12 mouse cellular contexts compared by ENCODE assay signal in the genomic region with DNA sequence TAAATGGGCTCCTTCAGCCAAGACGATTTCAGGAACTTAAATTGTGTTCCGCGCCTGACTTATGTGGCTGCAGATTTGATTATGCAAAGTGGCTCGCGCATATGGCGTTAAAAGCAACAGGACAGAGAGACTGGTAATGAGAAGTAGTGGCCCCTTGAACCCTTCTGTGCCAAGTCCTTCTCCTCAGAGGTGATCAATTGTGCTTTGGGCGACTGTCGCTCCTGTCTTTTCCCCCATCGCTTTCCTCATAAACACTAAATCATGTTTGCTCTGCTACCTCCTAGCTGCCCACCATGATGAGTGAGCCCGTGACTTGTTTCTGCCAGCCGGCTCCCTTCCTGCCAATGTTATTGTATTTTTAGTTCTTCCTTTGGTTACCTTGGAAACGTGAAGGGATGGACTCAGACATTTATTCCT.
DNase-seq lines count a peak whose midpoint lies in the region; ATAC-seq and TF ChIP-seq lines count a peak whose summit lies in the region.
"Had no signal": no experiment of that assay in that cellular context is flagged by ENCODE, and none has a peak within 500 bp of the region (broad histone marks: within the 10 kb centered on the region; RNA-seq: fewer than 3 reads in every experiment).

No protein-coding gene starts in this region.

- no peak for ATAC-seq in hindbrain, embryonic 14.5 days (ENCODE audit: low FRiP score)
- ATAC-seq in hindbrain, embryonic 13.5 days (ENCODE audit: low FRiP score): no peak
- peak; percentile 95 for ATAC-seq in frontal cortex, adult (ENCODE audit: low TSS enrichment)

- H3K4me2 ChIP-seq in hindbrain, embryonic 14.5 days (replicated peaks): no peak overlapping the region
- no peak overlapping the region for H3K4me2 ChIP-seq in hindbrain, embryonic 13.5 days
- H3K4me2 ChIP-seq: limb, embryonic 12.5 days had no signal

- WGBS in hindbrain, embryonic 14.5 days: 47% methylated on average over 12 of the region's 12 CpGs
- 49% methylated on average over 12 of the region's 12 CpGs for WGBS in hindbrain, embryonic 13.5 days

- H3K27ac ChIP-seq in hindbrain, embryonic 14.5 days: no peak overlapping the region
- no peak overlapping the region for H3K27ac ChIP-seq in hindbrain, embryonic 13.5 days
- H3K27ac ChIP-seq in layer of hippocampus, adult 2 months: peak overlapping the region; percentile 84
- H3K27ac ChIP-seq: limb, embryonic 12.5 days had no signal

- peaks cover 10% of the 10 kb centered on the region; the same call in 1 of the 2 replicates for H3K4me1 ChIP-seq in hindbrain, embryonic 14.5 days (replicated peaks; ENCODE audit: control insufficient read depth, insufficient read depth, low read length)
- H3K4me1 ChIP-seq in hindbrain, embryonic 13.5 days (replicated peaks): peaks cover 19% of the 10 kb centered on the region
- H3K4me1 ChIP-seq: limb, embryonic 12.5 days; megakaryocyte, embryonic 14.5 days had no signal

- H3K36me3 ChIP-seq in hindbrain, embryonic 14.5 days (replicated peaks; ENCODE audit: control insufficient read depth, insufficient read depth): no peaks in the 10 kb centered on the region
- no peaks in the 10 kb centered on the region for H3K36me3 ChIP-seq in hindbrain, embryonic 13.5 days
- H3K36me3 ChIP-seq: limb, embryonic 12.5 days had no signal

- DNase-seq in hindbrain, embryonic 14.5 days (ENCODE audit: low spot score): peak; percentile 38
- DNase-seq in layer of hippocampus, adult 2 months (ENCODE audit: low spot score in 2 of 2): peak; percentile 40 to 71
- peak; percentile 61 to 86 for DNase-seq in left cerebral cortex, postnatal 14 days (ENCODE audit: low spot score in 2 of 2)
- no peak for DNase-seq in urinary bladder, adult 18-20 months (ENCODE audit: low spot score in 2 of 2)
- DNase-seq in kidney, postnatal 14 days: no peak
- DNase-seq in testis, postnatal 10 days (ENCODE audit: low spot score): no peak
- DNase-seq: kidney, adult 18-20 months; lung, adult 2 months had no signal

- no peak overlapping the region for H3K9ac ChIP-seq in hindbrain, embryonic 14.5 days
- H3K9ac ChIP-seq in hindbrain, embryonic 13.5 days: no peak overlapping the region
- H3K9ac ChIP-seq: limb, embryonic 12.5 days had no signal

- no peak overlapping the region for H3K4me3 ChIP-seq in hindbrain, embryonic 14.5 days (replicated peaks; ENCODE audit: low read length)
- no peak overlapping the region for H3K4me3 ChIP-seq in hindbrain, embryonic 13.5 days
- no peak overlapping the region for H3K4me3 ChIP-seq in layer of hippocampus, adult 2 months
- H3K4me3 ChIP-seq: limb, embryonic 12.5 days; megakaryocyte, embryonic 14.5 days had no signal

- H3K9me3 ChIP-seq in hindbrain, embryonic 14.5 days (ENCODE audit: control insufficient read depth, low read length): no peaks in the 10 kb centered on the region
- no peaks in the 10 kb centered on the region for H3K9me3 ChIP-seq in hindbrain, embryonic 13.5 days
- H3K9me3 ChIP-seq: limb, embryonic 12.5 days; megakaryocyte, embryonic 14.5 days had no signal

- H3K27me3 ChIP-seq in hindbrain, embryonic 14.5 days (ENCODE audit: control insufficient read depth, insufficient read depth, low read length): no peaks in the 10 kb centered on the region
- H3K27me3 ChIP-seq in hindbrain, embryonic 13.5 days: no peaks in the 10 kb centered on the region
- H3K27me3 ChIP-seq: limb, embryonic 12.5 days had no signal

- no peak for TF ChIP-seq CTCF in layer of hippocampus, adult 2 months (conservative IDR thresholded peaks at IDR 0.05)

- intact Hi-C loops in left cerebral cortex, postnatal 14 days (cut with DNase I): no loop called here

Comparison
In these comparisons a context has a peak if more than half of its experiments do, and no peak if none do; other contexts are left out.
1. DNase-seq: peak in hindbrain, embryonic 14.5 days (single experiment), layer of hippocampus, adult 2 months (2 of 2) and left cerebral cortex, postnatal 14 days (2 of 2); none in urinary bladder, adult 18-20 months (0 of 2), kidney, postnatal 14 days (single experiment) and testis, postnatal 10 days (single experiment).